Mouse (Mus musculus) c-Kit-negative CD71-positive TER-119-positive erythroid progenitor cells, embryonic 14.5 days (primary cell): ENCODE measurements around the gene Myo10.

Experiments used
- DNase-seq: peaks from one replicate; pipeline ENCODE4 v3.0.0-alpha.2; 2013; ENCODE audit warnings: low read depth, low spot score

Gene Myo10

DNA sequence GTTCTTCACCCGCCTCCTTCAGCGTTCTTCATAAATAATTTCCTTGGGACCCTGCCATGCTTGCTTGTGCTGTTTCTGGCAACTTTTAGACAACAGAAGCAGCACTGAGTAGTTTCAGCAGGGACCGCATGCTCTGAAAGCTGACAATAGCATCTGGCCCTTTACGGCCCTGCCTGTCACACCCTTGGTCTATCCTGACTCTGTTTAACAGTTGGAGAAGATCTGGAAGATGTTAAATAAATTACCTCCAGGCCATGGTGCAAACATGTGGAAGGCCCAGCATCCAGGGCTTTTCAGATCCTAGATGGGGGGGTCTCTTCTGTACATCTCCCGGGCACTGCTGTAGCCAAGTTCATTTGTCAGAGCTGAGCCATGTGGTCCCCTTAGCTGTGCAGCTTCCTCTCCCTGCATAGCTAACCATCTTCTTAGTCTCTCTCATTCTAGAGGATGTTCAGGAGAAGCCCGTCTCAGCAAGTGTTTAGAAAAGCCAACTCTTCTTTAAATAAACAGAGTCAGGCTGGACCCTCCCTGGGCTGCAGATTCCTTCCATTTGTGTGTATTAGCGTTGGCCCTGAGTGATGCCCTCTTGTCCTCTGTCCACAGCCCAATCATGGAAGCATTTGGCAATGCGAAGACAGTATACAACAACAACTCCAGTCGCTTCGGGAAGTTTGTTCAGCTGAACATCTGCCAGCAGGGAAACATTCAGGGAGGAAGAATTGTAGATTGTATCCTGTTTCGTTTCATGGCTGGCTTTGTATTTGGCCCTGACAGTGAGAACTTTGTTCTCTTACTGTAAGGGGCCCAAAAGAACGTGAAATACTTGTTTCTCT is 101.2 kb downstream of the Myo10 start:
- DNase-seq = no peak

GRCm38 (mm10) chr15:25724549-25724948 is 102.2 kb downstream of the Myo10 start:
- DNase-seq = no peak

DNA sequence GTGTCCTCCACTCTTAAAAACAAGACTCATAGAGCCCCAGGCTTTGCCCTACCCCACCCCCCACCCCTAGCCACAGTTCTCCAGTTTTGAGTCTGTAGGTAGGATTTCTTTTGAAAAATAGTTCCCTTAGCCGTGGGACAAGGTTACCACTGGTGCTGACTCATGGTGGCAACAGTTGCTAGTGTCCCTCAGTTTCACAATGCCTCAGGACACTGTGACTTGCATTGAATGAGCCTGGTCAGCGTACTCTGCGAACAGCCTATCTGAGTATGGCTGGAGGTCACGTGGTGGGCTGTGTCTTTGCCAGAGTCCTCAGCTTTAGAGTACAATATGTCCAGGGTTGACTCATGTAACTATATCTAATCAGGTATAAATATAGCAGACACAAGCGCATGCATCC is 104.5 kb downstream of the Myo10 start:
- DNase-seq = no peak

DNA sequence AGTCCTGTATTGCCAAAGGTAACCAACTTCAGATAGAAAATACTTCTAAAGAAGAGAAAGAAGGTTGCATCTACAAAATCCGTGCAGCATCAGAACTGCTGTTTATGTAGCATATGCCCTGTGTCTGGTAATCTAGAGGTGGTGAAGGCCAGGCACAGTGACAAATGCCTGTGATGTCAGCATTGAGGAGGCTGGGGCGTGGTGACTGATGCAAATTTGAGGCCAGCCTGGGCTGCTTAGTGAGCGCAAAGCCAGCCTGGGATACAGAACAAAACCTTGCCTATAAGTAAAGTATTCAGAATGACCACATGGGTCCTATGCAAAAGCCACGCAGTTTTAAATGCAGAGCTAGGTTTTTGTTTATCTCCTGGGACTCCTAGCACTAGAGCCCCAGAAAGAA is 106.2 kb downstream of the Myo10 start:
- no peak for DNase-seq

- DNase-seq = no peak
These were observed 108.7 kb downstream of the Myo10 start for GRCm38 (mm10) chr15:25731053-25731452.

GRCm38 (mm10) chr15:25732758-25733428 is 110.6 kb downstream of the Myo10 start:
- DNase-seq = no peak

DNA sequence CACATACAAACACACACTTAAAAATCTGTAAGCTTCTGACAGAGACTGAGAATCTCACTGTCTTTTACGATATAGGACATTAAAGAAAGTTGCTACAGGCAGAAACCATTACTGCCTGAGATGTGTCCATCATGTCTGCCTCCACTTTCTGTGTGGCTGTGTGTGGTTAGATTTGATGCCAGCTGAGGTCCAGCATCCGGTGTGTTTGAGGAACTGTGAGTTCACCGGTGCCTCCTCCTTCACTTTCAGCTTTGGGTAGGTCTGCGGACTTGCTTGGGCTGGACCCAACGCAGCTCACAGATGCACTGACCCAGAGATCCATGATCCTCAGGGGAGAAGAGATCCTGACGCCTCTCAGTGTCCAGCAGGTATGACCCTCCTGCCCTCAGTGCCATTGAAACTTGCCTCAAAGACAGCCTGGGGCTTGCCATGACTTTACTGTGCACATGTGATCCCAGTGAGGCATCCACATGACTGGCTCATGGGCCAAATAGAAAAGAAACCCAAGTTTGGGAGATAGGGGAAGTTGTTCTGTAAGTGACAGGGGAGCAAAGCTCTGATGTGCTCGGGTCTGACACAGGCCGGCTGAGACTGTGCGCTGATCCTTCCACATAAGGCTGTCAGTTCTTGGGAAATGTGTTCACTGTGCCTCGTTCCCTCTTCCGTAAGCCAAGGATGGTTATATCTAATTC is 111.6 kb downstream of the Myo10 start:
- DNase-seq = no peak

GRCm38 (mm10) chr15:25736531-25736930 is 114.2 kb downstream of the Myo10 start:
- DNase-seq = no peak

- DNase-seq = no peak
These were observed 117.9 kb downstream of the Myo10 start for GRCm38 (mm10) chr15:25740271-25740670.

- no peak for DNase-seq
These were observed 119.9 kb downstream of the Myo10 start for GRCm38 (mm10) chr15:25742196-25742595.

DNA sequence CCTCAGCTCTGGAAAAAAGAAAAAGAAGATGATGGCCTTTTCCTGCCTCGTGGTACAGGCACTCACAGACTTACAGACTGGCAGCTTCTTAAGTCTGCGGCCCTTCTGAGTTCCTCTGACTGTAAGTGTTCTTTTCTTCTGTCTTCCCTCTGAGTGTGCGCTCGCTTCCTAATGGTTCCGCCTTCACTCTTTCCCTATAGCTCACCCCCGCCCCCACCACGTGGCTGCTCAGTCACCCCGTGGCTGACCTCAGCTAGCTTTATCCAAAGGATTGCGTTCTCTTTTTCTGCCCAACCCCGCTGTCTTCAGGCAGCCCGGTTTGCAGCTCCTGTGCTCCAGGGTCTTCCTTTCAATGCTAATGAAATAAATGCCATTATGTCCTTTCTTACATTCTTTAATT is 129.2 kb downstream of the Myo10 start:
- no peak for DNase-seq

DNA sequence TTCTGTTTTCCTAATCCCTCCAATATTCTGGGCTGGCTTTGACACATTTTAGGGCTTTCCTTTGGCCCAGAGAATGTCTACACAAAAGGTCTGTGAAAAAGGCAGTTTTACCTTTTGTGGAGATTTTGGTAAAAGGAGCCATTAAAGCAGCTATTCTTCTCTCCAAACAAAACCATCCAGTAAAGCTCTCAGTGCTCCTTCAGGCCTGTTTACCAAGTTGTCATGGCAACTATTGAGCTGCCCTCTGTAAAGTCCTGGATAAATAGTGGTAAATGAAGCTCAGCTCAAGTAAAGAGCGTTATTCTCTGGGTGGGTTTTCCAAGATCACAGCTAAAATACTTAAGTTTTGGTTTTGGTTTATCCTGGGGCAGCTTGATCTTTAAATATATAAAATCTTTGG is 130.3 kb downstream of the Myo10 start:
- DNase-seq = no peak

DNA sequence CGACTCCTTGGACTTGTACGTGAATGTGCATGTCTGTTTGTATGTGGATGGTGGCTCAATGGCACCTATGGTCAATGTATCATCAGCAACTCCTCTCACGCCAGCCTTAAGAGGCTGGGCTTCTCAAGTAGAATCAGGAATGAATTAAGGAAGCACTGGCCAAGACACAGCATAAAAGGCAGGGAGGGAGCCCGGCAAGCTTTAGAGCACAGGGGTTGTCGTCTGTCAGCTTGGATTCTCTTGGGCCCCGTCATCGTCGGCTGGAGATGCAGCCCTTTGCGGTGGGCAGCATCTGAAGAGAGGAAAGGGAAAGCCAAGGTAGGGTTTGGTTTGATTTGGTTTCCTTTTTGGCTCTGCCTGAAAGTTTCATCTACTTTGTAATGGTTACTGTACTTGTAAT is 130.7 kb downstream of the Myo10 start:
- DNase-seq = no peak

- DNase-seq = no peak
These were observed 131.6 kb downstream of the Myo10 start for GRCm38 (mm10) chr15:25753878-25754277.

DNA sequence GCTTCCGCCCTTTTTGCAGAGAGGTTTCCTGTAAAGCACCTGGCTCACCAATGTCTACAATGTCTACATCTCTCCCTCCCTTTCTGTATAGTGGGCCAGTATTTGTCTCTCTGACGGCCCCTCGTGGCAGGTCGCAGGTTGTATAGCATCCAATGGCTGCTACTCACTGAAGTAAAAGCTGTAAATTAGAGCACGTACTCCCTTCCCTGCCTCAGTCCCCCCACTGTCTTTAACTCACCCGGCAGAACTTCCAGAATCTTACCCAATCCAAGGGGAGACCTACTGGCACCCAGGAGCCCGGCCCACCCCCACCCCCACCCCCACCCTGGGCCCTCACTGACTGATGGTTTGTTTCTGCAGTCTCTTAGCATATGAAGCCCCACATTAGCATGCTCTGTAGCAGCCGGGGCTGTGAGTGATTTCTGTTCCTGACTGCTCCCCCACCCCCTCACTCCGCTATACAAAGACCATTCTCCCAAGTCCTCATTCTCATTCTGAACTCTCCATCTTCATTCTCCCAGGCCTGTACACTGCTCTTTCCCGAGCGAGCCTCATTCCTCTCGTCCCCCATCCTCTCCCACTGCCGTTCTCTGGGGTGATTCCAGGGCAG is 132.1 kb downstream of the Myo10 start:
- no peak for DNase-seq

DNA sequence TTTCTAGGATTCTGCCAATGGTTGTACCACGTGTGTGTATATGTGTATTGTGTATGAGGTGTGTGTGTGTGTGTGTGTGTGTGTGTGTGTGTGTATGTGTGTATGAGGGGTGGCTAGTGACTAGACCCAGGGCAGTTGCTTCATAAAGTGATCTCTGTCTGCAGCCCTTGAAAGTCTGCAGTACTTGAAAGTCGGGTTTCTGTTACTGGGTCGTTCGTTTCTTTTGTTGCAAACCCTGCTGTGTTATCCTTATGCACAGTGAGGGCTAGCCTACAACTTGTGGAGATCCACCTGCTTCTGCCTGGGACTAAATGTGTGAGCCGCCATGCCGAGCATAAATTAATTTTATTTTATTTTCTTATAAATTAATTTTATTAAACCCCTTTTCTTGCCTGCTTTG is 133.2 kb downstream of the Myo10 start:
- no peak for DNase-seq

DNA sequence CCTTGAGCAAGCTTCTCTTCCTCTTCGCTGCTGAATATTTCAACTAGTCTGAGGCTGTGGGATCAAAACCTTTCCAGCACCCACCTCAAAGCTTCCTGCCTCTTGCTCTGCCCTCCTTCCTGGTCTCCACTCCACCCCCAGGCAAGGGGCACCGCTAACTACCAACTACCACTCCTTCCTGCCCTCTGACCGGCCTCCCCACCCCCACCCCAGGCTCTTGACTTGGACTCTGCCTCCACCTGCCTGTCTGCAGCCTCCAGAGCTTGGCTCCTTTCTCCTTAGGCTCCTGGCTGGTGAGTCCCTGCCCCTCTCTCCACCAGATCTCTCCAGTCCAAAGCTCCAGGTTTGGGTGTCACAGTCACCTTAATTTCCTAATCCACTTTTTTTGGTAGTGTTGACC is 133.7 kb downstream of the Myo10 start:
- DNase-seq = no peak

DNA sequence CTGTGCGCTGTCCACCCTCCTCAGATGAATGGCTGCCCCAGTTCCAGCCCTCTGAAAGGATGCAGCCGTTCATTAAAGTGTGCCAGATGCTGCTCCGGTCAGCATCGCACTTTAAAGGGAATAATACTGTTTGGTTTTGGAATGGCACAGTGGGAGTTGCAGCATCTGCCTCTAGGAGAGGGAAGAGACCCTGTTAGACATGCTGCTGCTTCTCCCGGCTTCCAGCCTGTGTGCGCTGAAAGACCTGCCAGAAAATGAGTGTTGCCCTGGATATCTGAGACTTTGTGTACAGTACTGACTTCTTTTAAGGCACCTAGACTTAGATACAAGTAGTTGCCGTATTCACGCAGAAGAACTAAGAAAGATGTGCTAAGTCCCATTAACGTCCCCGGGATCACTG is 135.7 kb downstream of the Myo10 start:
- no peak for DNase-seq

GRCm38 (mm10) chr15:25758500-25759086 is 136.3 kb downstream of the Myo10 start:
- no peak for DNase-seq

DNA sequence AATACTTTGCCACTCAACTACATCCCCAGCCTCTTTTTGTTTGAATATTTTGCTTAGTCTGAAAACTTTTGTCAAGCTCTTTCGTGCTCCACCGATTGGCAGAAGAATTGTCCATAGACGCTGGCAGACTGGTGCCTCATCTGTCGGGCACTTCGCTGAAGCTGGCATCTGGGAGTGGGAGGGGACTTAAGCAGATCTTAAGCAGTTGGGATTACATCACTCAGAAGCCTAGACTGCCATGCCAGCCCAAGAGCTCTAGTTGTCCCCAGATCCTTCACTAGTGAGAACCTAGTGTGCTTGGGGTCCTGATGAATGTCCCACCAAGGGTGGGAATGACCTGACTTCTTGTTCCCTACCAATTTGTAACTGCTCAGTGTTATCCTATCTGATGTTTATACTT is 138.0 kb downstream of the Myo10 start:
- DNase-seq = no peak

DNA sequence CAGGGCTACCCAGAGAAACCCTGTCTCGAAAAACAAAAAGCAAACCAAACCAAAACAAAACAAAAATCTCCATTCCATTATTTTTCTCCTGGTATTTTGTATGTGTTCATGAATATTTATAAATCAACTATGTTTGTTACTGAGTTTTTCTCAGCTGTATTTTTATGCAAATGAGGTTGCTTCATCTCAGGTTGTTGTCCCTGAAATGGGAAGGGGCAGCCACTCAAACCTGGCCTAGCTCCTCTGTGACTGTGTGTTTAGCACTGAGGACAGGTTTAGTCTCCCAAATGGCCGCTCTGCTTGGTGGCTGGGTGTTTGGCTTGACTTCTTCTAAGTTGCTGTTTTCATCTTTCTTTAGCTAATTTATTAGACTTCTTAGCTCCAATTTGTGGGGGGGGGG is 138.7 kb downstream of the Myo10 start:
- DNase-seq = no peak

- no peak for DNase-seq
These were observed 139.5 kb downstream of the Myo10 start for GRCm38 (mm10) chr15:25761800-25762211.
